Comparison of ENCODE assay signal across 24 mouse cellular contexts in genomic region chr2:129315831-129316230, GRCm38 (mm10). TPM values are rescaled to one million over a fixed set of nuclear protein-coding genes. Genes with fewer than 3 reads are reported as not detected.
DNase-seq lines count a peak whose midpoint lies in the region; ATAC-seq and TF ChIP-seq lines count a peak whose summit lies in the region.
"Had no signal": no experiment of that assay in that cellular context is flagged by ENCODE, and none has a peak within 500 bp of the region (broad histone marks: within the 10 kb centered on the region; RNA-seq: fewer than 3 reads in every experiment).

No protein-coding gene starts in this region.

- H3K36me3 ChIP-seq in C2C12 (ENCODE audit: control insufficient read depth, insufficient read depth): no peaks in the 10 kb centered on the region
- H3K36me3 ChIP-seq in MEL (ENCODE audit: control insufficient read depth in 1 of 2, insufficient read depth in 2 of 2, low read length in 2 of 2): no peaks in the 10 kb centered on the region
- H3K36me3 ChIP-seq in heart, embryonic 10.5 days: no peaks in the 10 kb centered on the region
- no peaks in the 10 kb centered on the region for H3K36me3 ChIP-seq in midbrain, embryonic 11.5 days (ENCODE audit: control insufficient read depth, insufficient read depth, low read length)
- H3K36me3 ChIP-seq: embryonic facial prominence, embryonic 15.5 days; forebrain, embryonic 10.5 days; hindbrain, embryonic 12.5 days; intestine, embryonic 15.5 days; limb, embryonic 12.5 days; neural tube, embryonic 15.5 days had no signal

- no peak overlapping the region for H3K27ac ChIP-seq in MEL (ENCODE audit: control insufficient read depth, low read depth, low read length)
- no peak overlapping the region for H3K27ac ChIP-seq in heart, embryonic 10.5 days
- no peak overlapping the region for H3K27ac ChIP-seq in midbrain, embryonic 11.5 days (ENCODE audit: low read depth, low read length)
- H3K27ac ChIP-seq: embryonic facial prominence, embryonic 15.5 days; forebrain, embryonic 10.5 days; heart, adult 2 months; hindbrain, embryonic 12.5 days; intestine, embryonic 15.5 days; layer of hippocampus, adult 2 months; left cerebral cortex, adult 2 months; limb, embryonic 12.5 days; neural tube, embryonic 15.5 days had no signal

- no peak overlapping the region for H3K9ac ChIP-seq in MEL (ENCODE audit: control insufficient read depth, low read depth, low read length, poor library complexity, severe bottlenecking)
- H3K9ac ChIP-seq in midbrain, embryonic 11.5 days (ENCODE audit: low read length): no peak overlapping the region
- H3K9ac ChIP-seq: embryonic facial prominence, embryonic 15.5 days; hindbrain, embryonic 12.5 days; intestine, embryonic 15.5 days; limb, embryonic 12.5 days; neural tube, embryonic 15.5 days had no signal

- H3K4me3 ChIP-seq in C2C12 (ENCODE audit: insufficient read depth, poor library complexity, severe bottlenecking): no peak overlapping the region
- H3K4me3 ChIP-seq in MEL (ENCODE audit: control insufficient read depth in 1 of 2, insufficient read depth in 1 of 2, low read depth in 2 of 2, low read length in 2 of 2): no peak overlapping the region
- H3K4me3 ChIP-seq in heart, embryonic 10.5 days: no peak overlapping the region
- no peak overlapping the region for H3K4me3 ChIP-seq in midbrain, embryonic 11.5 days (ENCODE audit: low read depth, low read length)
- H3K4me3 ChIP-seq: embryonic facial prominence, embryonic 15.5 days; forebrain, embryonic 10.5 days; heart, adult 2 months; hindbrain, embryonic 12.5 days; intestine, embryonic 15.5 days; layer of hippocampus, adult 2 months; left cerebral cortex, adult 2 months; limb, embryonic 12.5 days; neural tube, embryonic 15.5 days had no signal

- no peaks in the 10 kb centered on the region for H3K79me3 ChIP-seq in C2C12 (ENCODE audit: low read depth)

- TF ChIP-seq EP300 in MEL (IDR thresholded peaks at IDR 0.05; ENCODE audit: low read depth in 1 of 2, low read length in 2 of 2): no peak

- H3K4me2 ChIP-seq in midbrain, embryonic 11.5 days: no peak overlapping the region
- H3K4me2 ChIP-seq: embryonic facial prominence, embryonic 15.5 days; hindbrain, embryonic 12.5 days; intestine, embryonic 15.5 days; limb, embryonic 12.5 days; neural tube, embryonic 15.5 days had no signal

- no peaks in the 10 kb centered on the region for H3K4me1 ChIP-seq in MEL (ENCODE audit: control insufficient read depth in 1 of 2, insufficient read depth in 2 of 2, low read length in 2 of 2)
- no peaks in the 10 kb centered on the region for H3K4me1 ChIP-seq in heart, embryonic 10.5 days
- no peaks in the 10 kb centered on the region for H3K4me1 ChIP-seq in midbrain, embryonic 11.5 days (ENCODE audit: control insufficient read depth, insufficient read depth, low read length)
- H3K4me1 ChIP-seq: embryonic facial prominence, embryonic 15.5 days; hindbrain, embryonic 12.5 days; intestine, embryonic 15.5 days; limb, embryonic 12.5 days; neural tube, embryonic 15.5 days had no signal

- ATAC-seq in midbrain, embryonic 11.5 days (ENCODE audit: low FRiP score): no peak
- ATAC-seq: intestine, embryonic 15.5 days; Patski had no signal

- TF ChIP-seq POLR2A in MEL (IDR thresholded peaks at IDR 0.05; ENCODE audit: control insufficient read depth in 1 of 2, insufficient read depth in 1 of 2, low read depth in 1 of 2, low read length in 2 of 2, poor library complexity in 1 of 2): no peak

- H3ac ChIP-seq in C2C12 (ENCODE audit: control insufficient read depth, insufficient read length, low read depth): no peak overlapping the region

- 72% methylated on average over 4 of the region's 4 CpGs for WGBS in heart, embryonic 10.5 days
- 83% methylated on average over 4 of the region's 4 CpGs for WGBS in midbrain, embryonic 11.5 days

- H3K27me3 ChIP-seq in C2C12 (ENCODE audit: control insufficient read depth, insufficient read depth, insufficient read length) (no peaks in the 10 kb centered on the region), MEL (ENCODE audit: control insufficient read depth in 1 of 2, insufficient read depth in 2 of 2, low read length in 2 of 2) (peaks cover 0 to 4% of the 10 kb centered on the region in 2 experiments; a peak in 3 of 4 replicates)
- no peaks in the 10 kb centered on the region for H3K27me3 ChIP-seq in heart, embryonic 10.5 days (ENCODE audit: insufficient read depth, poor library complexity, severe bottlenecking)
- no peaks in the 10 kb centered on the region for H3K27me3 ChIP-seq in midbrain, embryonic 11.5 days (ENCODE audit: control insufficient read depth, insufficient read depth, low read length)
- H3K27me3 ChIP-seq: embryonic facial prominence, embryonic 15.5 days; hindbrain, embryonic 12.5 days; intestine, embryonic 15.5 days; limb, embryonic 12.5 days; neural tube, embryonic 15.5 days; Patski had no signal

- no peaks in the 10 kb centered on the region for H3K79me2 ChIP-seq in C2C12 (ENCODE audit: control insufficient read depth, insufficient read depth)
- H3K79me2 ChIP-seq in MEL (ENCODE audit: control insufficient read depth, insufficient read depth, low read length, poor library complexity): no peaks in the 10 kb centered on the region

- TF ChIP-seq CTCF in C2C12 (IDR thresholded peaks at IDR 0.05; ENCODE audit: control insufficient read depth, insufficient read depth, insufficient read length): no peak
- TF ChIP-seq CTCF in MEL (IDR thresholded peaks at IDR 0.05 in 2 of 3, conservative IDR thresholded peaks at IDR 0.05 in 1 of 3; ENCODE audit: control insufficient read depth in 1 of 3, insufficient read depth in 1 of 3, low read depth in 2 of 3, low read length in 3 of 3, poor library complexity in 1 of 3, severe bottlenecking in 1 of 3): no peak

- no peak for TF ChIP-seq RAD21 in MEL (IDR thresholded peaks at IDR 0.05; ENCODE audit: low read depth, low read length)

- peak; percentile 37 for DNase-seq in MEL (ENCODE audit: low read depth, low spot score)
- peak; percentile 48 for DNase-seq in lung, postnatal 10 days
- peak; percentile 36 for DNase-seq in naive thymus-derived CD4-positive, alpha-beta T cell, adult 2 months (ENCODE audit: low read depth)
- DNase-seq in heart, embryonic 10.5 days (ENCODE audit: low spot score): no peak
- DNase-seq in thymus, postnatal 25 days: no peak
- DNase-seq in midbrain, embryonic 11.5 days (ENCODE audit: low spot score, missing footprints): no peak
- DNase-seq: cerebellum, adult 9-10 months; embryo, embryonic 11 days; gastrocnemius, postnatal 10 days; heart, adult 2 months; heart, postnatal 10 days; retina, postnatal 1 day; thymus, adult 2 months had no signal

- no peaks in the 10 kb centered on the region for H3K9me3 ChIP-seq in MEL (replicated peaks; ENCODE audit: insufficient read depth, low read length)
- no peaks in the 10 kb centered on the region for H3K9me3 ChIP-seq in heart, embryonic 10.5 days
- H3K9me3 ChIP-seq in midbrain, embryonic 11.5 days (ENCODE audit: control insufficient read depth, low read length): no peaks in the 10 kb centered on the region
- H3K9me3 ChIP-seq: embryonic facial prominence, embryonic 15.5 days; forebrain, embryonic 10.5 days; hindbrain, embryonic 12.5 days; intestine, embryonic 15.5 days; limb, embryonic 12.5 days; neural tube, embryonic 15.5 days had no signal

TF ChIP-seq in C2C12, 6 proteins besides CTCF, POLR2A, EP300 and RAD21:
- no peak for TF ChIP-seq FOSL1 (IDR thresholded peaks at IDR 0.05; ENCODE audit: insufficient read depth, low read length, poor library complexity, severe bottlenecking)
- TF ChIP-seq USF1 (IDR thresholded peaks at IDR 0.05; ENCODE audit: low read depth): peak; percentile 62
TF ChIP-seq in C2C12: peak in this region for 1.

TF ChIP-seq in MEL, 35 proteins besides CTCF, POLR2A, EP300 and RAD21:
- TF ChIP-seq USF1 (IDR thresholded peaks at IDR 0.05; ENCODE audit: low read depth, low read length): peak; percentile 71
- TF ChIP-seq CHD1 (IDR thresholded peaks at IDR 0.05; ENCODE audit: low read depth, low read length): no peak

RNA-seq across cellular contexts. Expression of gene Il1a, which starts 6.1 kb away (rescaled TPM):
- polyA plus RNA-seq in C2C12 (2012; fragmentation: generic; extraction: Trizol) (not detected), MEL (2012; ENCODE audit: insufficient read depth in 1 of 2, insufficient read length in 2 of 2, low read depth in 1 of 2, low replicate concordance in 2 of 2, missing spikeins in 1 of 2) (under 1 TPM in 1 of 2 experiments, not detected in 1; 0.10 TPM)
- not detected in 2 replicates for total RNA-seq in MEL (2012; rRNA removed)
- 0.24 TPM in 1 of 2 replicates, not detected in the other for polyA plus RNA-seq in heart, embryonic 10.5 days (2016; fragmentation: Nextera tagmentation; extraction: Ambion mirVana)
- polyA plus RNA-seq in midbrain, embryonic 11.5 days (2014; fragmentation: Nextera tagmentation; extraction: Ambion mirVana): 0.30 TPM in 1 of 2 replicates, not detected in the other
- total RNA-seq: gastrocnemius, postnatal 10 days; heart, adult 2 months had no signal
- polyA plus RNA-seq: embryonic facial prominence, embryonic 15.5 days; forebrain, embryonic 10.5 days; heart, adult 2 months; kidney, embryonic 16.5 days; limb, embryonic 12.5 days had no signal

RNA-seq across cellular contexts. Expression of gene Ckap2l, which starts 18.8 kb away (rescaled TPM):
- 17.9 TPM for polyA plus RNA-seq in C2C12 (2012; fragmentation: generic; extraction: Trizol)
- total RNA-seq in MEL (2012; rRNA removed): 10.6 and 12.8 TPM in 2 replicates
- polyA plus RNA-seq in MEL (2012; ENCODE audit: insufficient read depth in 1 of 2, insufficient read length in 2 of 2, low read depth in 1 of 2, low replicate concordance in 2 of 2, missing spikeins in 1 of 2): 10 to 100 TPM in 1 of 2 experiments, not detected in 1; 25.7 TPM
- polyA plus RNA-seq in heart, embryonic 10.5 days (2016; fragmentation: Nextera tagmentation; extraction: Ambion mirVana): 48.4 and 50.4 TPM in 2 replicates
- 92.0 and 96.9 TPM in 2 replicates for polyA plus RNA-seq in midbrain, embryonic 11.5 days (2014; fragmentation: Nextera tagmentation; extraction: Ambion mirVana)

RNA-seq across cellular contexts. Expression of gene Il1b, which starts 55.1 kb away (rescaled TPM):
- not detected for polyA plus RNA-seq in C2C12 (2012; fragmentation: generic; extraction: Trizol)
- 0.12 and 0.20 TPM in 2 replicates for total RNA-seq in MEL (2012; rRNA removed)
- under 1 TPM in 1 of 2 experiments, not detected in 1; 0.26 TPM for polyA plus RNA-seq in MEL (2012; ENCODE audit: insufficient read depth in 1 of 2, insufficient read length in 2 of 2, low read depth in 1 of 2, low replicate concordance in 2 of 2, missing spikeins in 1 of 2)
- polyA plus RNA-seq in heart, embryonic 10.5 days (2016; fragmentation: Nextera tagmentation; extraction: Ambion mirVana): not detected in 2 replicates
- 0.11 TPM in 1 of 2 replicates, not detected in the other for polyA plus RNA-seq in midbrain, embryonic 11.5 days (2014; fragmentation: Nextera tagmentation; extraction: Ambion mirVana)
- total RNA-seq: layer of hippocampus, adult 2 months had no signal
- polyA plus RNA-seq: forebrain, embryonic 10.5 days; hindbrain, embryonic 12.5 days; limb, embryonic 12.5 days; neural tube, embryonic 15.5 days; Patski had no signal

Comparison
In these comparisons a context has a peak if more than half of its experiments do, and no peak if none do; other contexts are left out.
1. DNase-seq: peak in MEL (single experiment), lung, postnatal 10 days (single experiment) and naive thymus-derived CD4-positive, alpha-beta T cell, adult 2 months (single experiment); none in heart, embryonic 10.5 days (single experiment), thymus, postnatal 25 days (single experiment) and midbrain, embryonic 11.5 days (single experiment).